Mouse (Mus musculus) cerebellum, postnatal 14 days (tissue): ENCODE measurements at regions not wholly inside any gene's neighbourhood (a gene's known extent, or its start where the extent isn't known, plus 50 kb on each side); places are given as distances from the start of the nearest gene placed in this dataset.

Experiments
- DNase-seq, 2 experiments: peaks; one replicate each; pipeline ENCODE4 v3.0.0; 2021; ENCODE audit warnings: mixed read lengths in 2 of 2

GRCm38 (mm10) chr3:16816101-16816500, 809.9 kb upstream of the Gm5150 start:
- DNase-seq, result no peak

- no peak for DNase-seq
These were observed 804.8 kb upstream of the Gm5150 start for GRCm38 (mm10) chr3:16810878-16811611.

GRCm38 (mm10) chr3:16803603-16804002, 797.4 kb upstream of the Gm5150 start:
- no peak for DNase-seq
